Mouse (Mus musculus) G1E (cell line): ENCODE measurements around the gene B3gat2.

Source experiments
- CTCF ChIP-seq: IDR thresholded peaks from 2 replicates; pipeline ENCODE4 v1.5.1; 2012; ENCODE audit warnings: low read depth, low read length, inconsistent platforms, mixed read lengths
- GATA1 ChIP-seq: IDR thresholded peaks from 2 replicates; pipeline ENCODE4 v1.6.1; 2012; ENCODE audit warnings: borderline replicate concordance, low read length, inconsistent platforms, mixed read lengths
- GATA2 ChIP-seq: IDR thresholded peaks from 2 replicates; pipeline ENCODE4 v1.6.1; 2012; ENCODE audit warnings: low read depth, low read length, inconsistent platforms, borderline replicate concordance
- POLR2AphosphoS5 ChIP-seq: IDR thresholded peaks from 2 replicates; pipeline ENCODE4 v1.6.1; 2012; ENCODE audit warnings: low read depth, low read length, inconsistent platforms; ENCODE audit not compliant: insufficient replicate concordance
- TAL1 ChIP-seq: conservative IDR thresholded peaks from 2 replicates; pipeline ENCODE4 v1.6.1; 2012; ENCODE audit warnings: low read depth, low read length, inconsistent platforms, mixed read lengths

DNA sequence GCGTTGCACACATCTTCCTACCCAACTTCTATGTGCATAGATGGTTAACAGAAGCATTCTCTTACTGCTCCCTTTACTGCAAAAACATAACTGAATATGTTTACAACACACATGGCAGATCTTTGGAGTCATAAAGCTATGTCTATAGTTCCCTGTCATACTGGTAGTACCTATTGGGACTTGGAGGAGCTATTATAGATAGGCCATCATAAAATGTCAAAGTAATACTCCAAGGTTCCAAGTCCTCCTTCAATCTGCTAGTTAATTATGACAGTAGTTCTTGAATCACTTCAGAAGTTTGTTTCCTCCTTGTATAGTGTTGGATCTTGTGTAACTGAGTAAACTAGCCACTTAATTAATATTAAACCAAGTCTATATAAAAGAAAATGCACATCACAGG lies 110.6 kb downstream of the B3gat2 start:
- TF ChIP-seq TAL1 (no peak), CTCF (no peak), GATA1 (no peak), POLR2AphosphoS5 (no peak), GATA2 (no peak)
